Comparison of ENCODE assay signal across 10 mouse cellular contexts in genomic region chr19:33979007-33979406, GRCm38 (mm10). TPM values are rescaled to one million over a fixed set of nuclear protein-coding genes. Genes with fewer than 3 reads are reported as not detected.
DNase-seq lines count a peak whose midpoint lies in the region; ATAC-seq and TF ChIP-seq lines count a peak whose summit lies in the region.
"Had no signal": no experiment of that assay in that cellular context is flagged by ENCODE, and none has a peak within 500 bp of the region (broad histone marks: within the 10 kb centered on the region; RNA-seq: fewer than 3 reads in every experiment).

No protein-coding gene starts in this region.

- H3K4me1 ChIP-seq in MEL (ENCODE audit: control insufficient read depth in 1 of 2, insufficient read depth in 2 of 2, low read length in 2 of 2), result no peaks in the 10 kb centered on the region
- no peaks in the 10 kb centered on the region for H3K4me1 ChIP-seq in forebrain, embryonic 13.5 days

- no peaks in the 10 kb centered on the region; a peak in 1 of 4 replicates for H3K27me3 ChIP-seq in MEL (ENCODE audit: control insufficient read depth in 1 of 2, insufficient read depth in 2 of 2, low read length in 2 of 2)
- no peaks in the 10 kb centered on the region for H3K27me3 ChIP-seq in forebrain, embryonic 13.5 days

- 54% methylated on average over 3 of the region's 3 CpGs for WGBS in forebrain, embryonic 13.5 days

- TF ChIP-seq CTCF in MEL (IDR thresholded peaks at IDR 0.05 in 2 of 3, conservative IDR thresholded peaks at IDR 0.05 in 1 of 3; ENCODE audit: control insufficient read depth in 1 of 3, insufficient read depth in 1 of 3, low read depth in 2 of 3, low read length in 3 of 3, poor library complexity in 1 of 3, severe bottlenecking in 1 of 3), result peak in 2 of 3 experiments; percentile 21 to 42; a peak in 3 of 6 replicates

- peak; percentile 17 for TF ChIP-seq RAD21 in MEL (IDR thresholded peaks at IDR 0.05; ENCODE audit: low read depth, low read length)

- H3K4me2 ChIP-seq in forebrain, embryonic 13.5 days, result no peak overlapping the region

- no peak overlapping the region for H3K4me3 ChIP-seq in MEL (ENCODE audit: control insufficient read depth in 1 of 2, insufficient read depth in 1 of 2, low read depth in 2 of 2, low read length in 2 of 2)
- H3K4me3 ChIP-seq in forebrain, embryonic 13.5 days, result no peak overlapping the region
- H3K4me3 ChIP-seq: erythroblast, embryonic 14.5 days had no signal

- no peak for TF ChIP-seq POLR2A in MEL (IDR thresholded peaks at IDR 0.05; ENCODE audit: control insufficient read depth in 1 of 2, insufficient read depth in 1 of 2, low read depth in 1 of 2, low read length in 2 of 2, poor library complexity in 1 of 2)

- no peaks in the 10 kb centered on the region for H3K79me2 ChIP-seq in MEL (ENCODE audit: control insufficient read depth, insufficient read depth, low read length, poor library complexity)

- peak; percentile 11 to 14 for DNase-seq in cerebellum, postnatal 14 days
- DNase-seq in cerebellum, adult 8-10 months, result no peak
- peak; percentile 1 for DNase-seq in left cerebral cortex, adult 11 months (ENCODE audit: low spot score)
- DNase-seq in left cerebral cortex, postnatal 4 days, result no peak
- peak; percentile 28 for DNase-seq in MEL (ENCODE audit: low read depth, low spot score)
- peak; percentile 4 to 10 for DNase-seq in layer of hippocampus, postnatal 10 days (ENCODE audit: low spot score in 2 of 2)

- no peak for ATAC-seq in inflammation-experienced regulatory T-cells, adult 6 months
- ATAC-seq in forebrain, embryonic 13.5 days, result no peak

- intact Hi-C loops in left cerebral cortex, postnatal 4 days (cut with DNase I), result no loop called here

- no peak for TF ChIP-seq EP300 in MEL (IDR thresholded peaks at IDR 0.05; ENCODE audit: low read depth in 1 of 2, low read length in 2 of 2)

- no peak overlapping the region for H3K27ac ChIP-seq in MEL (ENCODE audit: control insufficient read depth, low read depth, low read length)
- H3K27ac ChIP-seq in forebrain, embryonic 13.5 days, result no peak overlapping the region

- no peak overlapping the region for H3K9ac ChIP-seq in MEL (ENCODE audit: control insufficient read depth, low read depth, low read length, poor library complexity, severe bottlenecking)
- H3K9ac ChIP-seq in forebrain, embryonic 13.5 days, result no peak overlapping the region

- H3K36me3 ChIP-seq in MEL (ENCODE audit: control insufficient read depth in 1 of 2, insufficient read depth in 2 of 2, low read length in 2 of 2), result no peaks in the 10 kb centered on the region
- H3K36me3 ChIP-seq in forebrain, embryonic 13.5 days (ENCODE audit: poor library complexity, severe bottlenecking), result no peaks in the 10 kb centered on the region

- H3K9me3 ChIP-seq in MEL (replicated peaks; ENCODE audit: insufficient read depth, low read length), result no peaks in the 10 kb centered on the region
- H3K9me3 ChIP-seq in forebrain, embryonic 13.5 days (replicated peaks), result no peaks in the 10 kb centered on the region

TF ChIP-seq in MEL, 35 proteins besides CTCF, POLR2A, EP300 and RAD21:
- TF ChIP-seq ELF1 (IDR thresholded peaks at IDR 0.05; ENCODE audit: low read depth, low read length) (no peak), UBTF (IDR thresholded peaks at IDR 0.05; ENCODE audit: borderline replicate concordance, insufficient read depth, low read depth, low read length) (no peak), E2F4 (IDR thresholded peaks at IDR 0.05; ENCODE audit: borderline replicate concordance, low read depth, low read length) (no peak), KAT2A (conservative IDR thresholded peaks at IDR 0.05; ENCODE audit: low read depth, low read length) (no peak), MAX (IDR thresholded peaks at IDR 0.05; ENCODE audit: low read length) (no peak), RCOR1 (IDR thresholded peaks at IDR 0.05; ENCODE audit: low read depth, low read length) (no peak), GABPA (IDR thresholded peaks at IDR 0.05; ENCODE audit: low read depth, low read length) (no peak), MYC (IDR thresholded peaks at IDR 0.05; ENCODE audit: low read depth, low read length) (no peak), SMC3 (IDR thresholded peaks at IDR 0.05; ENCODE audit: low read depth, low read length) (peak; percentile 32), ZC3H11A (IDR thresholded peaks at IDR 0.05; ENCODE audit: low read depth, low read length) (peak; percentile 12; the same call in 1 of the 2 replicates), BHLHE40 (IDR thresholded peaks at IDR 0.05; ENCODE audit: borderline replicate concordance, low read depth, low read length) (no peak), JUND (IDR thresholded peaks at IDR 0.05; ENCODE audit: low read depth, low read length) (no peak), ZMIZ1 (IDR thresholded peaks at IDR 0.05; ENCODE audit: low read depth, low read length) (no peak)

RNA-seq across cellular contexts. Expression of gene Lipf, which starts 18.0 kb away (rescaled TPM):
- total RNA-seq in left cerebral cortex, postnatal 4 days (2021), result not detected
- not detected in 2 replicates for total RNA-seq in MEL (2012; rRNA removed)
- not detected for polyA plus RNA-seq in MEL (2012; ENCODE audit: insufficient read depth in 1 of 2, insufficient read length in 2 of 2, low read depth in 1 of 2, low replicate concordance in 2 of 2, missing spikeins in 1 of 2)
- not detected for total RNA-seq in layer of hippocampus, postnatal 10 days (2021)
- polyA plus RNA-seq in inflammation-experienced regulatory T-cells, adult 6 months (2017; shearing (Covaris generic)), result not detected
- polyA plus RNA-seq in forebrain, embryonic 13.5 days (2015; fragmentation: Nextera tagmentation; extraction: Ambion mirVana), result not detected in 2 replicates
- polyA plus RNA-seq: erythroblast, embryonic 14.5 days; stomach, embryonic 14.5 days had no signal

RNA-seq across cellular contexts. Expression of gene Lipk, which starts 29.1 kb away (rescaled TPM):
- total RNA-seq in left cerebral cortex, postnatal 4 days (2021), result not detected
- total RNA-seq in MEL (2012; rRNA removed), result not detected in 2 replicates
- not detected for polyA plus RNA-seq in MEL (2012; ENCODE audit: insufficient read depth in 1 of 2, insufficient read length in 2 of 2, low read depth in 1 of 2, low replicate concordance in 2 of 2, missing spikeins in 1 of 2)
- total RNA-seq in layer of hippocampus, postnatal 10 days (2021), result not detected
- polyA plus RNA-seq in inflammation-experienced regulatory T-cells, adult 6 months (2017; shearing (Covaris generic)), result not detected
- polyA plus RNA-seq in forebrain, embryonic 13.5 days (2015; fragmentation: Nextera tagmentation; extraction: Ambion mirVana), result not detected in 2 replicates
- polyA plus RNA-seq: erythroblast, embryonic 14.5 days; stomach, embryonic 14.5 days had no signal

Comparison
In these comparisons a context has a peak if more than half of its experiments do, and no peak if none do; other contexts are left out.
1. DNase-seq: peak in cerebellum, postnatal 14 days (2 of 2), left cerebral cortex, adult 11 months (single experiment), MEL (single experiment) and layer of hippocampus, postnatal 10 days (2 of 2); none in cerebellum, adult 8-10 months (single experiment) and left cerebral cortex, postnatal 4 days (single experiment).